Mouse (Mus musculus): ENCODE data around the gene Rab5if. TPM values are rescaled to one million over a fixed set of nuclear protein-coding genes. Genes with fewer than 3 reads are reported as not detected.

Gene Rab5if
- total RNA-seq, 1 experiment from 2014 or later, result 138 TPM

- no peak for ATAC-seq (replicated peaks in 1 of 2; ENCODE audit: insufficient read depth in 1 of 2, low FRiP score in 2 of 2, low TSS enrichment in 1 of 2, low read depth in 1 of 2, poor library complexity in 2 of 2, severe bottlenecking in 2 of 2)
These were observed 12.0 kb downstream of the Rab5if start for GRCm38 (mm10) chr2:156874760-156875510.

GRCm38 (mm10) chr2:156877726-156878125 lies 14.8 kb downstream of the Rab5if start:
- peak; percentile 79 to 86 for ATAC-seq (replicated peaks in 1 of 2; ENCODE audit: insufficient read depth in 1 of 2, low FRiP score in 2 of 2, low TSS enrichment in 1 of 2, low read depth in 1 of 2, poor library complexity in 2 of 2, severe bottlenecking in 2 of 2)

- no peak for ATAC-seq (replicated peaks in 1 of 2; ENCODE audit: insufficient read depth in 1 of 2, low FRiP score in 2 of 2, low TSS enrichment in 1 of 2, low read depth in 1 of 2, poor library complexity in 2 of 2, severe bottlenecking in 2 of 2)
These were observed 16.6 kb downstream of the Rab5if start for GRCm38 (mm10) chr2:156879541-156879940.

- peak in 1 of 2 experiments; percentile 9; a peak in 1 of 4 replicates for ATAC-seq (replicated peaks in 1 of 2; ENCODE audit: insufficient read depth in 1 of 2, low FRiP score in 2 of 2, low TSS enrichment in 1 of 2, low read depth in 1 of 2, poor library complexity in 2 of 2, severe bottlenecking in 2 of 2)
These were observed 19.6 kb downstream of the Rab5if start for GRCm38 (mm10) chr2:156882431-156883001.

- ATAC-seq (replicated peaks in 1 of 2; ENCODE audit: insufficient read depth in 1 of 2, low FRiP score in 2 of 2, low TSS enrichment in 1 of 2, low read depth in 1 of 2, poor library complexity in 2 of 2, severe bottlenecking in 2 of 2), result no peak
These were observed 21.7 kb downstream of the Rab5if start for GRCm38 (mm10) chr2:156884396-156885211.

GRCm38 (mm10) chr2:156885666-156886065 lies 22.7 kb downstream of the Rab5if start:
- 0 out of 4 replicates have a peak, but pooled peaks of 1 of the 2 experiments have one; percentile 7 for ATAC-seq (replicated peaks in 1 of 2; ENCODE audit: insufficient read depth in 1 of 2, low FRiP score in 2 of 2, low TSS enrichment in 1 of 2, low read depth in 1 of 2, poor library complexity in 2 of 2, severe bottlenecking in 2 of 2)

- no peak for ATAC-seq (replicated peaks in 1 of 2; ENCODE audit: insufficient read depth in 1 of 2, low FRiP score in 2 of 2, low TSS enrichment in 1 of 2, low read depth in 1 of 2, poor library complexity in 2 of 2, severe bottlenecking in 2 of 2)
These were observed 23.2 kb downstream of the Rab5if start for GRCm38 (mm10) chr2:156886084-156886631.

- peak; percentile 92 for ATAC-seq (replicated peaks in 1 of 2; ENCODE audit: insufficient read depth in 1 of 2, low FRiP score in 2 of 2, low TSS enrichment in 1 of 2, low read depth in 1 of 2, poor library complexity in 2 of 2, severe bottlenecking in 2 of 2)
These were observed 24.1 kb downstream of the Rab5if start, which contains the start of gene Sla2 for GRCm38 (mm10) chr2:156887017-156887416. Sla2 (minus strand) TSS chr2:156887192.

GRCm38 (mm10) chr2:156888490-156888889 lies 25.6 kb downstream of the Rab5if start:
- no peak for ATAC-seq (replicated peaks in 1 of 2; ENCODE audit: insufficient read depth in 1 of 2, low FRiP score in 2 of 2, low TSS enrichment in 1 of 2, low read depth in 1 of 2, poor library complexity in 2 of 2, severe bottlenecking in 2 of 2)

- no peak for ATAC-seq (replicated peaks in 1 of 2; ENCODE audit: insufficient read depth in 1 of 2, low FRiP score in 2 of 2, low TSS enrichment in 1 of 2, low read depth in 1 of 2, poor library complexity in 2 of 2, severe bottlenecking in 2 of 2)
These were observed 29.3 kb downstream of the Rab5if start for GRCm38 (mm10) chr2:156892240-156892639.

- no peak for ATAC-seq (replicated peaks in 1 of 2; ENCODE audit: insufficient read depth in 1 of 2, low FRiP score in 2 of 2, low TSS enrichment in 1 of 2, low read depth in 1 of 2, poor library complexity in 2 of 2, severe bottlenecking in 2 of 2)
These were observed 29.9 kb downstream of the Rab5if start for GRCm38 (mm10) chr2:156892821-156893220.

GRCm38 (mm10) chr2:156894496-156895265 lies 31.8 kb downstream of the Rab5if start:
- no peak for ATAC-seq (replicated peaks in 1 of 2; ENCODE audit: insufficient read depth in 1 of 2, low FRiP score in 2 of 2, low TSS enrichment in 1 of 2, low read depth in 1 of 2, poor library complexity in 2 of 2, severe bottlenecking in 2 of 2)

GRCm38 (mm10) chr2:156896384-156896914 lies 33.5 kb downstream of the Rab5if start:
- ATAC-seq (replicated peaks in 1 of 2; ENCODE audit: insufficient read depth in 1 of 2, low FRiP score in 2 of 2, low TSS enrichment in 1 of 2, low read depth in 1 of 2, poor library complexity in 2 of 2, severe bottlenecking in 2 of 2), result no peak

GRCm38 (mm10) chr2:156897034-156897433 lies 34.1 kb downstream of the Rab5if start:
- ATAC-seq (replicated peaks in 1 of 2; ENCODE audit: insufficient read depth in 1 of 2, low FRiP score in 2 of 2, low TSS enrichment in 1 of 2, low read depth in 1 of 2, poor library complexity in 2 of 2, severe bottlenecking in 2 of 2), result no peak

GRCm38 (mm10) chr2:156898374-156898773 lies 35.4 kb downstream of the Rab5if start:
- no peak for ATAC-seq (replicated peaks in 1 of 2; ENCODE audit: insufficient read depth in 1 of 2, low FRiP score in 2 of 2, low TSS enrichment in 1 of 2, low read depth in 1 of 2, poor library complexity in 2 of 2, severe bottlenecking in 2 of 2)

- ATAC-seq (replicated peaks in 1 of 2; ENCODE audit: insufficient read depth in 1 of 2, low FRiP score in 2 of 2, low TSS enrichment in 1 of 2, low read depth in 1 of 2, poor library complexity in 2 of 2, severe bottlenecking in 2 of 2), result no peak
These were observed 36.3 kb downstream of the Rab5if start for GRCm38 (mm10) chr2:156899184-156899583.

- no peak for ATAC-seq (replicated peaks in 1 of 2; ENCODE audit: insufficient read depth in 1 of 2, low FRiP score in 2 of 2, low TSS enrichment in 1 of 2, low read depth in 1 of 2, poor library complexity in 2 of 2, severe bottlenecking in 2 of 2)
These were observed 38.4 kb downstream of the Rab5if start for GRCm38 (mm10) chr2:156901344-156901743.
